In genomic region chr12:91877646-91878045, GRCm38 (mm10) we compare ENCODE assay signal across 9 mouse cellular contexts. TPM values are rescaled to one million over a fixed set of nuclear protein-coding genes. Genes with fewer than 3 reads are reported as not detected.
DNase-seq lines count a peak whose midpoint lies in the region; ATAC-seq lines count a peak whose summit lies in the region.
"Had no signal": no experiment of that assay in that cellular context is flagged by ENCODE, and none has a peak within 500 bp of the region (broad histone marks: within the 10 kb centered on the region; RNA-seq: fewer than 3 reads in every experiment).

No protein-coding gene starts in this region.

- no peak for DNase-seq in frontal cortex, postnatal 14 days (ENCODE audit: low spot score in 2 of 2)
- peak; percentile 26 for DNase-seq in urinary bladder, postnatal 14 days (ENCODE audit: low spot score)
- DNase-seq in urinary bladder, postnatal 36 days (ENCODE audit: low spot score in 2 of 2), result no peak
- peak; percentile 33 for DNase-seq in embryo, embryonic 9.5 days (ENCODE audit: extremely low spot score)
- peak; percentile 31 for DNase-seq in lung, postnatal 10 days
- DNase-seq in skeletal muscle tissue, adult 2 months (ENCODE audit: low read depth, low spot score), result peak; percentile 24

- H3K9ac ChIP-seq in intestine, embryonic 15.5 days, result no peak overlapping the region
- H3K9ac ChIP-seq: liver, embryonic 15.5 days had no signal

- H3K4me3 ChIP-seq in intestine, embryonic 15.5 days (replicated peaks), result no peak overlapping the region
- H3K4me3 ChIP-seq: liver, embryonic 15.5 days had no signal

- ATAC-seq in frontal cortex, adult (ENCODE audit: low TSS enrichment), result peak; percentile 62
- peak; percentile 67; the same call in 1 of the 2 replicates for ATAC-seq in intestine, embryonic 15.5 days

- H3K36me3 ChIP-seq in intestine, embryonic 15.5 days, result no peaks in the 10 kb centered on the region
- H3K36me3 ChIP-seq: liver, embryonic 15.5 days had no signal

- H3K27ac ChIP-seq in intestine, embryonic 15.5 days, result no peak overlapping the region
- H3K27ac ChIP-seq: liver, embryonic 15.5 days had no signal

- H3K4me1 ChIP-seq in intestine, embryonic 15.5 days (replicated peaks), result no peaks in the 10 kb centered on the region
- H3K4me1 ChIP-seq: liver, embryonic 15.5 days had no signal

- H3K4me2 ChIP-seq in intestine, embryonic 15.5 days (replicated peaks), result no peak overlapping the region
- H3K4me2 ChIP-seq: liver, embryonic 15.5 days had no signal

- H3K9me3 ChIP-seq in intestine, embryonic 15.5 days, result no peaks in the 10 kb centered on the region
- H3K9me3 ChIP-seq: liver, embryonic 15.5 days had no signal

- H3K27me3 ChIP-seq in intestine, embryonic 15.5 days (replicated peaks), result no peaks in the 10 kb centered on the region
- H3K27me3 ChIP-seq: liver, embryonic 15.5 days had no signal

- 31% methylated on average over 5 of the region's 5 CpGs for WGBS in intestine, embryonic 15.5 days

RNA-seq across cellular contexts. Expression of gene Sel1l, which starts 28.7 kb away (rescaled TPM):
- 98.8 and 110 TPM in 2 replicates for polyA plus RNA-seq in intestine, embryonic 15.5 days (2015; fragmentation: Nextera tagmentation; extraction: Ambion mirVana)

Comparison
In these comparisons a context has a peak if more than half of its experiments do, and no peak if none do; other contexts are left out.
1. DNase-seq: peak in urinary bladder, postnatal 14 days (single experiment), embryo, embryonic 9.5 days (single experiment), lung, postnatal 10 days (single experiment) and skeletal muscle tissue, adult 2 months (single experiment); none in frontal cortex, postnatal 14 days (0 of 2) and urinary bladder, postnatal 36 days (0 of 2).